Mouse (Mus musculus): Measurements from ENCODE around the gene Exoc6b.

DNA sequence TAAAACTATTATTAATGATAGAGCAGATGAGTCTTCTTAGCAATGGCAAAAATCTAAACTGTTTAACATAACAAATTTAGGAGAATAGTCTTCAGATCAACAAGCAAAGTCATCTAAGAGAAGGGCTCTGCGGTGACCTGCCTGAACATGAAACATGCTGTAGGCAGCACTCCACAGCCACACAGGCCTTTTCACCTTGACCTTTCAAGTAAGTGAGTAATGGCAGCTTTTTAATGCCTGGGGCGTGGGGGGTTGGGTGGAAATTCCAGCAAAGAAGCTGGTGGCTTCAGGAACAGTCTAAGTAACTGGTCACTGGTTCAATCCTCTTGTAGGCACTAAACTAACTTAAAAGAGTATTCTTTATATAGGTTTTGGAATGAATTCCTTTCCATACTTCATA lies 58.9 kb downstream of the Exoc6b start:
- no peak for TF ChIP-seq POLR2A (IDR thresholded peaks at IDR 0.05; ENCODE audit: extremely low read depth, insufficient read depth, low read length)
- TF ChIP-seq CTCF (IDR thresholded peaks at IDR 0.05; ENCODE audit: low read depth, low read length): no peak
